Mouse (Mus musculus) midbrain, embryonic 14.5 days (tissue): ENCODE data around the gene Usp39. TPM values are rescaled to one million over a fixed set of nuclear protein-coding genes. Genes with fewer than 3 reads are reported as not detected.

ENCODE experiments used
- ATAC-seq: fragments of 200-750 bp; cut with Nextera tagmentation; 2 replicates; pipeline ENCODE4 v1.8.0; 2017; ENCODE audit warnings: moderate number of reproducible peaks, moderate library complexity; ENCODE audit not compliant: low FRiP score, low TSS enrichment
- DNase-seq: peaks from one replicate; pipeline ENCODE4 v3.0.0-alpha.2; 2015
- H3K27ac ChIP-seq: fragments of 300-500 bp; sonication (generic); replicated peaks from 2 replicates; pipeline ENCODE4 v1.5.1; 2014; ENCODE audit warnings: mild to moderate bottlenecking, low read depth, low read length, moderate library complexity
- H3K27me3 ChIP-seq: fragments of 300-500 bp; sonication (generic); 2 replicates; pipeline ENCODE4 v1.6.1; 2014; ENCODE audit warnings: low read length, control low read depth, mixed read lengths; ENCODE audit not compliant: control insufficient read depth, insufficient read depth
- H3K36me3 ChIP-seq: fragments of 300-500 bp; sonication (generic); 2 replicates; pipeline ENCODE4 v1.6.1; 2014; ENCODE audit warnings: low read length, control low read depth; ENCODE audit not compliant: control insufficient read depth, insufficient read depth
- H3K4me1 ChIP-seq: fragments of 300-500 bp; sonication (generic); 2 replicates; pipeline ENCODE4 v1.6.1; 2014; ENCODE audit warnings: mild to moderate bottlenecking, antibody characterized with exemption, low read length, control low read depth; ENCODE audit not compliant: control insufficient read depth, insufficient read depth
- H3K4me2 ChIP-seq: fragments of 300-500 bp; sonication (generic); 2 replicates; pipeline ENCODE4 v1.6.1; 2014; ENCODE audit warnings: mild to moderate bottlenecking, low read length, moderate library complexity
- H3K4me3 ChIP-seq: fragments of 300-500 bp; sonication (generic); replicated peaks from 2 replicates; pipeline ENCODE4 v1.5.1; 2014; ENCODE audit warnings: low read depth, low read length
- H3K9ac ChIP-seq: fragments of 300-500 bp; sonication (generic); replicated peaks from 2 replicates; pipeline ENCODE4 v1.6.1; 2014; ENCODE audit warnings: mild to moderate bottlenecking, low read length, moderate library complexity
- H3K9me3 ChIP-seq: fragments of 300-500 bp; sonication (generic); 2 replicates; pipeline ENCODE4 v1.6.1; 2016; ENCODE audit warnings: low read length, control low read depth, mixed read lengths; ENCODE audit not compliant: control insufficient read depth
- WGBS: fragments of 180-500 bp; shearing (Covaris S2); extraction: QIAGEN DNeasy Blood & Tissue Kit; methylation state at CpG from one replicate; pipeline ENCODE4 v1.1.7; 2014; 5-methylcytosine and 5-hydroxymethylcytosine counted together
- polyA plus RNA-seq: library from polyadenylated mRNA; unstranded; fragments of >200 nt; fragmentation: Nextera tagmentation; extraction: Ambion mirVana; gene quantifications from 2 replicates; pipeline ENCODE4 v1.2.1, GENCODE M21; 2014

The Usp39 gene
- polyA plus RNA-seq, 1 experiment from 2014 or later = 60.6 TPM

DNA sequence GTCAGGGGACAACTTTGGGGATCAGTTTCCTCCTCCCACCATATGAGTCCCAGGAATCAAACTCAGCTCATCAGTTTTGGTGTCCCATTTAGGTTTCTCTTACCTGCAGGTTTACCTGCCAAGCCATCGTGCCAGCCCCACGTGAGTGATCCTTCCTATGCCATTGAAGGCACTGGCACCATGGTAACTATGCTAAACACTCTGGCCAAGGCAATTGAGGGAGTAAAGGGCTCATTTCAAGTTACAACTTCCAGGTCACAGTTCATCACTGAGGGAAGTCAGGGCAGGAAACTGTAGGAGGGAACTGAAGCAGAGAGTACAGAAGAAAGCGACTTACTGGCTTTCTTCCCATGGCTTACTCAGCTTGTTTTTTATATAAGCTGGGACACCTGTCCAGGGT lies 21.3 kb upstream of the Usp39 start:
- no peak overlapping the region for H3K4me2 ChIP-seq
- no peaks in the 10 kb centered on the region for H3K9me3 ChIP-seq
- H3K4me1 ChIP-seq = 0 out of 2 replicates have a peak, but pooled peaks cover 5% of the 10 kb centered on the region
- H3K9ac ChIP-seq = no peak overlapping the region
- DNase-seq = no peak
- no peaks in the 10 kb centered on the region for H3K36me3 ChIP-seq
- H3K27ac ChIP-seq = no peak overlapping the region
- no peaks in the 10 kb centered on the region for H3K27me3 ChIP-seq
- no peak for ATAC-seq
- 68% methylated on average over 3 of the region's 3 CpGs for WGBS
- H3K4me3 ChIP-seq = no peak overlapping the region

GRCm38 (mm10) chr6:72364985-72365384 lies 20.0 kb upstream of the Usp39 start:
- Histone ChIP-seq H3K9ac (no peak overlapping the region), H3K27ac (no peak overlapping the region), H3K4me3 (no peak overlapping the region), H3K4me1 (0 out of 2 replicates have a peak, but pooled peaks cover 11% of the 10 kb centered on the region), H3K4me2 (no peak overlapping the region), H3K27me3 (no peaks in the 10 kb centered on the region), H3K36me3 (peaks cover 5% of the 10 kb centered on the region; the same call in 1 of the 2 replicates), H3K9me3 (no peaks in the 10 kb centered on the region)
- 67% methylated on average over 6 of the region's 6 CpGs for WGBS
- DNase-seq (no peak), ATAC-seq (no peak)

GRCm38 (mm10) chr6:72364009-72364408 lies 19.0 kb upstream of the Usp39 start:
- H3K4me3 ChIP-seq = no peak overlapping the region
- no peak for DNase-seq
- no peaks in the 10 kb centered on the region for H3K27me3 ChIP-seq
- no peak overlapping the region for H3K9ac ChIP-seq
- H3K4me1 ChIP-seq = 0 out of 2 replicates have a peak, but pooled peaks cover 11% of the 10 kb centered on the region
- ATAC-seq = no peak
- H3K4me2 ChIP-seq = no peak overlapping the region
- no peak overlapping the region for H3K27ac ChIP-seq
- 41% methylated on average over 7 of the region's 7 CpGs for WGBS
- no peaks in the 10 kb centered on the region for H3K9me3 ChIP-seq
- peaks cover 14% of the 10 kb centered on the region for H3K36me3 ChIP-seq

DNA sequence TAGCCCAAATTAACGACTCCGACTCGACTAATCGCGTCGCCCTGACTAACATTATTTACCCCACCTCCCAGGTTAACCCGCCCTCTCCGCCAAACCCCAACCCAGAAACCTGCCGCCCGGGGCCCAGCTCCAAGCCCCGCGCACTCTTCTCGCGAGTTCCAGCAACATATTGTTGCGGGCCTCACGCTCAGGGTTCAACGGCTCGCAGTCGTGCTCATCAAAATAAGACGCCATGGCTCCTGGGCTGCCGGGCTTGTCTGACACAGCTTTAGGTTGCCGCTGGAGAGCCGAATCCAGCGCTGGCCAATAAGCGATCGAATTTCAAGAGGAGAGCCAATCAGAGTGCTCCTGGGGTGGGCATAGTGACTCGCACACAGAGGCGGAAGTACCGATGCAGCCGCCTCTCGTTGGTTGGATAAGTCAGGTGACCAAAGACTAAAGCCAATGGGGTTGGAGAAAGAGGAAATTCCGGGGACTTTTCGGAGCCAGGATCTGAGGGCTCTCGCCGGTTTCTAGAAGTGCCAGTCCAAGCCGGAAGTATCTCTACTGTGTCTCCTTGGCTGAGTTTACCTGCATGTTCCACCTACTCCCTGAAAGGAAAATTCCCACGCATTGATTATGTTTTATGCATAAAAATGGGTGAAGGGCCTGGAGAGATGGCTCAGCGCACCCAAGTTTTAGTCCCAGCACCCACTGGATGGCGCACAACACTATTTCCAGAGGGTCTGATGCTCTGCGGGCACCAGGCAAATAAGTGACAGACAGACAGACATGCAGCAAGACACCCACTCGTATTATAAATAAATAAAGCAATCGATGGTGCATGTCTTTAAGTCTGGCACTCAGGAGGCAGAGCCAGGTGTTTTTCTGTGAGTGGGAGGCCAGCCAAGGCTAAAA lies 17.4 kb upstream of the Usp39 start:
- peaks cover 22% of the 10 kb centered on the region for H3K36me3 ChIP-seq
- H3K4me2 ChIP-seq = peak overlapping the region; percentile 88
- H3K4me3 ChIP-seq = peak overlapping the region; percentile 72
- no peaks in the 10 kb centered on the region for H3K27me3 ChIP-seq
- under 1% methylated on average over 42 of the region's 42 CpGs for WGBS
- 0 out of 2 replicates have a peak, but pooled peaks cover 11% of the 10 kb centered on the region for H3K4me1 ChIP-seq
- ATAC-seq (peak; percentile 99), DNase-seq (peak; percentile 97)
- no peaks in the 10 kb centered on the region for H3K9me3 ChIP-seq
- peak overlapping the region; percentile 78 for H3K27ac ChIP-seq
- peak overlapping the region; percentile 63 for H3K9ac ChIP-seq

- Histone ChIP-seq H3K27ac (no peak overlapping the region), H3K9ac (no peak overlapping the region), H3K4me2 (peak overlapping the region; percentile 88), H3K9me3 (no peaks in the 10 kb centered on the region), H3K4me1 (peaks cover 13% of the 10 kb centered on the region; the same call in 1 of the 2 replicates), H3K4me3 (0 out of 2 replicates have a peak overlapping the region, but pooled peaks have one; percentile 72), H3K27me3 (no peaks in the 10 kb centered on the region), H3K36me3 (peaks cover 22% of the 10 kb centered on the region)
- ATAC-seq (no peak), DNase-seq (no peak)
- WGBS = 85% methylated on average over 5 of the region's 5 CpGs
Measured at GRCm38 (mm10) chr6:72361121-72361551, 16.2 kb upstream of the Usp39 start.

DNA sequence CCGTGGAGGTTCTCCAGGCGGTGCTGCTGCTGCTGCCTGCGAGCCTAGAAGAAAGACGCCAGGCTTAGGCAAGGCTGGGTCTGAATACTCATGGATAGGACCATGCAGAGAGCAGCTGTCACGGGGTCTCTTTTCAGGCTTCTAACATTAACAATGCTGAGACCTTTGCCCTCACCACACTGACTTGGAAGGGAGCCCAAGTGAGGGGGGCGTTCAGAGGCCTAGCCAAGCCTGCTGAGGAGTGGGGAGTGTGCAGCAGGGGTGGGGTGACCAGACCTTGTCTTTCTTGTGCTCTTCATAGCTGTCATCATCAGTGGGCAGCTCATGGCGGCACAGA lies 15.6 kb upstream of the Usp39 start:
- ATAC-seq (no peak), DNase-seq (no peak)
- H3K36me3 ChIP-seq = peaks cover 22% of the 10 kb centered on the region
- H3K4me2 ChIP-seq = no peak overlapping the region; the same call in 1 of the 2 replicates
- whole genome bisulfite sequencing = 70% methylated on average over 7 of the region's 7 CpGs
- H3K9ac ChIP-seq = no peak overlapping the region
- no peaks in the 10 kb centered on the region for H3K27me3 ChIP-seq
- no peak overlapping the region for H3K27ac ChIP-seq
- H3K4me3 ChIP-seq = no peak overlapping the region
- H3K9me3 ChIP-seq = no peaks in the 10 kb centered on the region
- H3K4me1 ChIP-seq = peaks cover 16% of the 10 kb centered on the region; the same call in 1 of the 2 replicates

- peaks cover 16% of the 10 kb centered on the region; the same call in 1 of the 2 replicates for H3K4me1 ChIP-seq
Measured at GRCm38 (mm10) chr6:72359891-72360598, 15.1 kb upstream of the Usp39 start.

GRCm38 (mm10) chr6:72359343-72359742 lies 14.4 kb upstream of the Usp39 start:
- Histone ChIP-seq H3K9me3 (no peaks in the 10 kb centered on the region), H3K4me3 (no peak overlapping the region), H3K27me3 (no peaks in the 10 kb centered on the region), H3K4me2 (no peak overlapping the region), H3K9ac (no peak overlapping the region), H3K36me3 (peaks cover 22% of the 10 kb centered on the region), H3K27ac (no peak overlapping the region), H3K4me1 (peaks cover 22% of the 10 kb centered on the region; the same call in 1 of the 2 replicates)
- DNase-seq (no peak), ATAC-seq (no peak)
- WGBS = 89% methylated on average over 2 of the region's 2 CpGs

More at GRCm38 (mm10) chr6:72359891-72360598, 15.1 kb upstream of the Usp39 start:
- H3K9ac ChIP-seq = no peak overlapping the region
- no peaks in the 10 kb centered on the region for H3K27me3 ChIP-seq
- no peak overlapping the region for H3K4me2 ChIP-seq
- ATAC-seq (no peak), DNase-seq (no peak)
- no peak overlapping the region for H3K4me3 ChIP-seq
- WGBS = 88% methylated on average over 11 of the region's 11 CpGs
- peaks cover 22% of the 10 kb centered on the region for H3K36me3 ChIP-seq
- H3K27ac ChIP-seq = no peak overlapping the region
- no peaks in the 10 kb centered on the region for H3K9me3 ChIP-seq
